ENCODE assay signal across 8 mouse cellular contexts in the genomic region with DNA sequence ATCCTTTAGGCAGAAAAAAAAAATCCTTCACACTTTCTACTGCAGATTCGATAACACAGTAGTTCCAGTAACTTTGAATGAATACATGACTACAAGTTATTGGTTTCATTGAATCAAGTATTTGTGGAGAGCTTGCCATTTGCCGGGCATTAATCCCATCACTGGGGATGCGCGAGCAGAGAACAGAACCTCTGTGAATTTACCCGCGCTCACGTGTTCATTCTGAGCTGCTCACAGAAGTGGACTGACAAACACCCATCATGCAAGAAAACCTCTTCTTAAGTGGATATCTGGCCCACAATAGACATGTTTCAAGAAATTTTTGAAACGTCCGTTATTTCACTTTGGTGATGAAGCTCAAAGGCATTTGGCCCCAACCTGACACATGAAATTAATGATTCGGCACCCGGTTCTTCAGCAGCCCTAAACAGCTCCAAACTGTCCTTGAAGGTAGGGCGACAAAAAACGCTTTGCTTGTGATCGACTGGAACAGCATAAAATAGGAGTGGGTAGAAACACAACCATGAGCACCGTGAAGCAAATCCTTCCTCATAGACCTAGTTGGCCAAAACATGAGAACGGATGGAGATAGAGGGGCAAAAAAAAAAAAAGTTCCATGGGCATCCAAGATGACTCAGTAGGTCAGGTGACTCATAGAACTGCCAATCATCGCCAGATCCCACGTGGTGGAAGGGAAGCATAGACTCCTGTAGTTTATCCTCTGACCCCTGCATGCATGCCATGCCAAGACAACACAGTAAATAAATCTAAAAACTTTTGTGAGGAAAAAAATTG. TPM values are rescaled to one million over a fixed set of nuclear protein-coding genes. Genes with fewer than 3 reads are reported as not detected.
DNase-seq lines count a peak whose midpoint lies in the region; ATAC-seq and TF ChIP-seq lines count a peak whose summit lies in the region.

No protein-coding gene starts in this region.

- peaks cover 2% of the 10 kb centered on the region; the same call in 1 of the 2 replicates for H3K27me3 ChIP-seq in E14TG2a.4 (ENCODE audit: insufficient read depth, low read length)
- peaks cover 5% of the 10 kb centered on the region for H3K27me3 ChIP-seq in embryonic facial prominence, embryonic 11.5 days (ENCODE audit: control insufficient read depth, insufficient read depth, low read length)
- no peaks in the 10 kb centered on the region for H3K27me3 ChIP-seq in intestine, embryonic 16.5 days (replicated peaks; ENCODE audit: control insufficient read depth, insufficient read depth, low read length)
- H3K27me3 ChIP-seq in neural tube, embryonic 13.5 days = no peaks in the 10 kb centered on the region

- 74% methylated on average over 18 of the region's 18 CpGs for WGBS in embryonic facial prominence, embryonic 11.5 days
- WGBS in intestine, embryonic 16.5 days = 71% methylated on average over 18 of the region's 18 CpGs
- 70% methylated on average over 18 of the region's 18 CpGs for WGBS in neural tube, embryonic 13.5 days

- no peaks in the 10 kb centered on the region for H3K9me3 ChIP-seq in E14TG2a.4 (ENCODE audit: low read length)
- H3K9me3 ChIP-seq in embryonic facial prominence, embryonic 11.5 days (replicated peaks; ENCODE audit: control insufficient read depth, low read length) = no peaks in the 10 kb centered on the region
- no peaks in the 10 kb centered on the region for H3K9me3 ChIP-seq in intestine, embryonic 16.5 days (ENCODE audit: control insufficient read depth, low read length)
- no peaks in the 10 kb centered on the region for H3K9me3 ChIP-seq in neural tube, embryonic 13.5 days

- H3K36me3 ChIP-seq in E14TG2a.4 (ENCODE audit: insufficient read depth, low read length) = peaks cover 19% of the 10 kb centered on the region
- no peaks in the 10 kb centered on the region for H3K36me3 ChIP-seq in embryonic facial prominence, embryonic 11.5 days (replicated peaks; ENCODE audit: control insufficient read depth, insufficient read depth, low read depth, low read length)
- H3K36me3 ChIP-seq in intestine, embryonic 16.5 days (ENCODE audit: control insufficient read depth, insufficient read depth, low read length) = no peaks in the 10 kb centered on the region
- H3K36me3 ChIP-seq in neural tube, embryonic 13.5 days = peaks cover 15% of the 10 kb centered on the region

- peaks cover 63% of the 10 kb centered on the region for H3K4me1 ChIP-seq in E14TG2a.4 (replicated peaks; ENCODE audit: low read depth, low read length)
- H3K4me1 ChIP-seq in embryonic facial prominence, embryonic 11.5 days (ENCODE audit: control insufficient read depth, insufficient read depth, low read length) = no peaks in the 10 kb centered on the region
- peaks cover 8% of the 10 kb centered on the region for H3K4me1 ChIP-seq in intestine, embryonic 16.5 days (ENCODE audit: control insufficient read depth, insufficient read depth, low read length)
- peaks cover 35% of the 10 kb centered on the region for H3K4me1 ChIP-seq in neural tube, embryonic 13.5 days (replicated peaks)

- H3K4me3 ChIP-seq in E14TG2a.4 (replicated peaks; ENCODE audit: low read length) = peak overlapping the region; percentile 88; the same call in 1 of the 2 replicates
- H3K4me3 ChIP-seq in embryonic facial prominence, embryonic 11.5 days (ENCODE audit: low read depth, low read length) = no peak overlapping the region
- peak overlapping the region; percentile 74 for H3K4me3 ChIP-seq in intestine, embryonic 16.5 days (ENCODE audit: low read length)
- H3K4me3 ChIP-seq in neural tube, embryonic 13.5 days = peak overlapping the region; percentile 90

- no peak overlapping the region for H3K9ac ChIP-seq in embryonic facial prominence, embryonic 11.5 days (replicated peaks; ENCODE audit: low read length)
- H3K9ac ChIP-seq in intestine, embryonic 16.5 days (ENCODE audit: low read depth, low read length) = no peak overlapping the region
- H3K9ac ChIP-seq in neural tube, embryonic 13.5 days = peak overlapping the region; percentile 96; the same call in 1 of the 2 replicates

- peak overlapping the region; percentile 83; the same call in 1 of the 2 replicates for H3K4me2 ChIP-seq in embryonic facial prominence, embryonic 11.5 days (ENCODE audit: low read depth, low read length)
- H3K4me2 ChIP-seq in intestine, embryonic 16.5 days (ENCODE audit: low read depth, low read length) = peak overlapping the region; percentile 94
- H3K4me2 ChIP-seq in neural tube, embryonic 13.5 days = peak overlapping the region; percentile 82

- H3K27ac ChIP-seq in embryonic facial prominence, embryonic 11.5 days (replicated peaks; ENCODE audit: low read depth, low read length) = no peak overlapping the region
- no peak overlapping the region for H3K27ac ChIP-seq in intestine, embryonic 16.5 days (ENCODE audit: low read length)
- peak overlapping the region; percentile 97 for H3K27ac ChIP-seq in neural tube, embryonic 13.5 days (replicated peaks)

- DNase-seq in adrenal gland, adult (ENCODE audit: inconsistent age in 2 of 2, low spot score in 1 of 2) = peak; percentile 25 to 84
- no peak for DNase-seq in adrenal gland, postnatal 4 days (ENCODE audit: low spot score in 2 of 2)
- no peak for DNase-seq in embryonic facial prominence, embryonic 11.5 days (ENCODE audit: low spot score)
- no peak for DNase-seq in right cerebral cortex, postnatal 10 days (ENCODE audit: low spot score in 2 of 2)
- no peak for DNase-seq in lung, postnatal 4 days

- no peak for ATAC-seq in embryonic facial prominence, embryonic 11.5 days (replicated peaks; ENCODE audit: insufficient number of reproducible peaks, low FRiP score, low TSS enrichment, low read depth)
- no peak for ATAC-seq in intestine, embryonic 16.5 days
- ATAC-seq in neural tube, embryonic 13.5 days (ENCODE audit: low read depth) = no peak

- no peak for TF ChIP-seq CTCF in E14TG2a.4 (conservative IDR thresholded peaks at IDR 0.05; ENCODE audit: low read length)

RNA-seq across cellular contexts. Expression of a gene that starts 0.7 kb away (rescaled TPM):
- 10 to 100 TPM; 18.8 to 19.2 TPM for total RNA-seq in adrenal gland, postnatal 4 days (2021)
- 10.6 and 12.0 TPM in 2 replicates for polyA plus RNA-seq in embryonic facial prominence, embryonic 11.5 days (2014; fragmentation: Nextera tagmentation; extraction: Ambion mirVana)
- polyA plus RNA-seq in intestine, embryonic 16.5 days (2015; fragmentation: Nextera tagmentation; extraction: Ambion mirVana) = 4.2 and 4.6 TPM in 2 replicates
- 69.4 and 72.2 TPM in 2 replicates for polyA plus RNA-seq in neural tube, embryonic 13.5 days (2015; fragmentation: Nextera tagmentation; extraction: Ambion mirVana)

Comparison
In these comparisons a context has a peak if more than half of its experiments do, and no peak if none do; other contexts are left out.
1. DNase-seq: peak in adrenal gland, adult (2 of 2); none in adrenal gland, postnatal 4 days (0 of 2), embryonic facial prominence, embryonic 11.5 days (single experiment), right cerebral cortex, postnatal 10 days (0 of 2) and lung, postnatal 4 days (0 of 2).
2. Peak in every context shown above with its lines, with median percentiles within 50 percentile points of each other: H3K4me2 ChIP-seq.